Mouse (Mus musculus): ENCODE data around the gene Kif5a.

DNA sequence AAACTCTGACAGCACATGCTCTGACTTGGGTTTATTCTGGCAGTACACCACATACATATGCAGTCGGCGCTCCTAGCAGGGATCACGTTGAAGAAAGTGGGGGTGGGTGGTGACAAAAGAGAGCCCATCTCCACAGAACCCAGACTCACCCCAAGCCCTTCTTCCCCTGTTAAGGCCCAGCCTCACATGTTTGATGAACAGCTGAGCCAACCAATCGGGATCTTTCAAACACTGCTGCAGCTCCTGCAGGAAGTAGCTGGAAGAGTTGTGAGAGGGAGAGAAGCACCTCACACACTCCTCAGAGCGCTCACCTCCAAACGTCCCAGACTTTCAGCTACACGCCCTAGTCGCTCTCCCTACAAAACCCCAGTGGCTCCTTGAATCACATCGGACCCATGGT lies 78.0 kb downstream of the Kif5a start:
- TF ChIP-seq CTCF (conservative IDR thresholded peaks at IDR 0.05; ENCODE audit: insufficient read depth, insufficient read length, low read depth, low read length) (no peak), POLR2A (IDR thresholded peaks at IDR 0.05; ENCODE audit: low read depth, low read length) (no peak)
